Mouse (Mus musculus) left cerebral cortex, adult 2 months (tissue): ENCODE results near the gene Foxred2. TPM values are rescaled to one million over a fixed set of nuclear protein-coding genes. Genes with fewer than 3 reads are reported as not detected.

ENCODE experiments used
- DNase-seq, 2 experiments: peaks; one replicate each; pipeline ENCODE4 v3.0.0; 2021 to 2022; ENCODE audit warnings: low spot score in 2 of 2, mixed read lengths in 1 of 2; ENCODE audit errors: extremely low spot score in 1 of 2
- H3K27ac ChIP-seq: fragments of 200-600 bp; 2 replicates; pipeline ENCODE4 v1.8.1; 2022
- H3K4me3 ChIP-seq: fragments of 200-600 bp; 2 replicates; pipeline ENCODE4 v1.8.1; 2022
- CTCF ChIP-seq: fragments of 200-600 bp; IDR thresholded peaks from 2 replicates; pipeline ENCODE4 v1.8.1; 2022; ENCODE audit warnings: antibody characterized with exemption, mild to moderate bottlenecking, moderate library complexity
- intact Hi-C: fragments of 180-260 bp; cut with DNase I; formaldehyde crosslinking; loops from one replicate; pipeline ENCODE4 v1.15.1; 2025
- long read RNA-seq, 2 experiments: library from polyadenylated mRNA; stranded (forward); transcript quantifications; one replicate each; pipeline ENCODE4 v2.0.0; 2021; ENCODE audit warnings: borderline mapping rate in 2 of 2
- total RNA-seq, 2 experiments: library from RNA; stranded (reverse); gene quantifications; 2 replicates each; pipeline ENCODE4 v1.2.3; 2021

Gene Foxred2
- total RNA-seq = 10 to 100 TPM; 10.9 to 11.9 TPM
- long read RNA-seq, experiment 1, full-length matches to known transcripts = 9 of 21 reads
- long read RNA-seq, experiment 1, partial matches to known transcripts = 10 of 21 reads
- long read RNA-seq, experiment 1, other reads (novel, unspliced or antisense) = 2 of 21 reads
- long read RNA-seq, experiment 2, full-length matches to known transcripts = 8 of 16 reads
- long read RNA-seq, experiment 2, partial matches to known transcripts = 8 of 16 reads
- long read RNA-seq, experiment 2, other reads (novel, unspliced or antisense) = 0 of 16 reads

DNA sequence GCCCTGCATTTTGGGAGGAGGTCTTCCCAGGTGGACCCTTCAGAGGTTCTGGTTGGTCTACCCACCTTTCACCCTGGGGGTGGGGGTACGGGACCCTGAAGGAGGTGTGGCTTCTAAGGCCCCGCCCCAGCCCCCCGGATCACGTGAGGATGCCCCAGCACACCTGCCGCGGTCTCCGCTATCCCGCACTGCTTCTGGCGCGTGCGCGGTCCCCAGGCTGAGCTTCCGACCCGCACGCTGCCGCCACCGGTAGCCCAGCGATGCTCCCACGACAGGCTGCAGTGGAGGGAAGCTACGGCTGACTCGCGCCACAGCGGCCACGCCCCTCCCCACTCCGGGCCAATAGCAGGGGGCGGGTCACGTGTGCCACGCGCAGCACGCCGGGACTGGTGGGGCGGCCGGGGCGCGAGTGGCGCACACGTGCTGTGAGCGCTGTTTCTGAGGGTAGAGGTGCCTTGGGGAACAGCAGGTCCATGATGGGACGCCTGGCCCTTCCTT lies at the start of gene Foxred2:
Gene Foxred2, minus strand, starts transcription at position 319 of the 498 bp plus-strand sequence.
- intact Hi-C loops = loop anchor here (1.0 kb wide), 1 partner anchor 22 kb away; no protein-coding TSS in a partner anchor
- peak within 1 kb of the TSS; percentile 68 for H3K4me3 ChIP-seq
- H3K27ac ChIP-seq = peak within 1 kb of the TSS; percentile 33; the same call in 1 of the 2 replicates
- peak; percentile 87 to 88 for DNase-seq
- peak; percentile 49 for TF ChIP-seq CTCF

DNA sequence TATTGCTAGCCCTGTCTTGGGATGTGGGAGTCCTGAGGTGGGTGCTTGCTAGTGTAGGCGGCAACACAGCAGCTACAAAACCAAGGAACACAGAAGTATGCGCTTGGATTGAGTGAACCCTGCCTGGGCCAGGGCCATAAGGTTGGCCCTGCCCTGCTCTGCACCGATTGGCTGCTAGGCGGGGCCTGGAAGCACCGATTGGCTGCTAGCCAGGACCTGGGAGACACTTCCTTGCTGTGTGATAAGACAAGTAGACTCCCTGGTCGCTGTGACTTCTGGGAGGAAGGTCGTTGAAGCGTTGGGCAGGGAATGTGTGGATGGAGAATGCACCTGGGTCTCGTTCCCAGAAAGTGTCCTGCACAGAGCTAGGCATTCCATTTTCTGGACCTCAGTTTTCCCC lies 47.4 kb upstream of the Foxred2 start:
- no peak overlapping the region for H3K4me3 ChIP-seq
- intact Hi-C loops = loop anchor here (2.0 kb wide), 1 partner anchor 47 kb away; no protein-coding TSS in a partner anchor

GRCm38 (mm10) chr15:78001400-78001799 lies 44.9 kb upstream of the Foxred2 start:
- Histone ChIP-seq H3K27ac (no peak overlapping the region), H3K4me3 (no peak overlapping the region)
- intact Hi-C loops = no loop called here
- no peak for DNase-seq
- no peak for TF ChIP-seq CTCF

More for the DNA sequence above, 47.4 kb upstream of the Foxred2 start:
- no peak for DNase-seq
- no peak overlapping the region for H3K27ac ChIP-seq
- no peak for TF ChIP-seq CTCF

- no peak for DNase-seq
- no peak for TF ChIP-seq CTCF
- no peak overlapping the region for H3K27ac ChIP-seq
- H3K4me3 ChIP-seq = no peak overlapping the region
- intact Hi-C loops = no loop called here
These were observed 32.0 kb upstream of the Foxred2 start for GRCm38 (mm10) chr15:77988541-77988940.

DNA sequence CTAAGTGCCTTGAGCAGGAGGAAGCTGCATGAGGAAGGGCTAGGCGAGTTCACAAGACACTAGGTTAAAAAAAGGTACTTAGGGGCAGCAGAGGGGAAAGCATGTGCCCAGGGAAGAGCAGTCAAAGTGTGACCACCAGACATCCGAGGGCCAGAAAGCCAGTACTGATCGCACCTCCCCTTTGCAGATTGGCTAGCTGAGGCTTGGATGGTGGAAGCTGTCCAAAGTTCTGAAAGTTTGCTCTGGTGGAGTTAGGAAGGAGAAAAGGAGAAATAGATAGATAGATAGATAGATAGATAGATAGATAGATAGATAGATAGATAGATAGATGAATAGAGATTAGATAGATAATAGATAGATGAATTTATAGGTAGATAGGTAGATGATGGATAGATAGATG lies 26.9 kb upstream of the Foxred2 start:
- DNase-seq = no peak
- intact Hi-C loops = loop anchor here (5.0 kb wide), 1 partner anchor 254 kb away; no protein-coding TSS in a partner anchor
- TF ChIP-seq CTCF = no peak
- Histone ChIP-seq H3K27ac (no peak overlapping the region), H3K4me3 (no peak overlapping the region)

- intact Hi-C loops = loop anchor here (1.0 to 5.0 kb wide), 3 partner anchors 68 to 255 kb away; no protein-coding TSS in a partner anchor
- Histone ChIP-seq H3K4me3 (no peak overlapping the region), H3K27ac (no peak overlapping the region)
- peak; percentile 79 to 89 for DNase-seq
- TF ChIP-seq CTCF = peak; percentile 97
These were observed 25.8 kb upstream of the Foxred2 start for GRCm38 (mm10) chr15:77982195-77982939.

DNA sequence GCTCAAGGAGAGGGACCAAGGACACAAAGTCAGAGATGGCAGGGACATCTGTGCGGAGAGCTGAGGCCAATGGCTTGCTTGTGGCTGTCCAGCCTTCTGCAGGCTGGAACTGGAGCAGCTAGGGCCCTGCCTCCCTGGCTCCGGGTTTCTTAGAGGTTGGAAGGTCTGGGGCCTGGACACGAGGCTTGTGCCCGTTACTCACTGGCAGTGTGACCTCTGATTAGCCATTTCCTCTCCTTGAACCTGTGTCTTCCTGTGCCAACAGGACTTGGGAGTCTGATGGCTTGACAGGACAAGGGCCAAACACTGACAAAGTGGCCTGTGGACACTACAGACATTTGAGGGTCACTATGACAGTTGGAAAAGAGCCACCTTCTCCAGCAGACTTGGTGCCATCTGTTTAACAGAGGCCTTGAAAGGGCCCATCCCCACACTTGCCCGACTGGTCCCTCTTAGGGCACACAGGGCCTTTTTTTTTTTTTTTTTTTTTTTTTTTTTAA lies 24.7 kb upstream of the Foxred2 start:
- intact Hi-C loops = loop anchor here (5.0 kb wide), 1 partner anchor 256 kb away; no protein-coding TSS in a partner anchor
- Histone ChIP-seq H3K4me3 (no peak overlapping the region), H3K27ac (peak overlapping the region; percentile 81)
- DNase-seq = no peak
- TF ChIP-seq CTCF = no peak

GRCm38 (mm10) chr15:77979427-77979865 lies 22.9 kb upstream of the Foxred2 start:
- peak; percentile 37 to 71 for DNase-seq
- Histone ChIP-seq H3K4me3 (no peak overlapping the region), H3K27ac (peak overlapping the region; percentile 81; the same call in 1 of the 2 replicates)
- intact Hi-C loops = loop anchor here (1.0 to 10.0 kb wide), 3 partner anchors 139 to 565 kb away; partner anchors contain the start of genes Kctd17 and Sstr3
- TF ChIP-seq CTCF = no peak

- no peak overlapping the region for H3K4me3 ChIP-seq
- intact Hi-C loops = loop anchor here (10.0 kb wide), 2 partner anchors 447 to 567 kb away; partner anchors contain the start of genes Kctd17 and Sstr3
- DNase-seq = no peak
- TF ChIP-seq CTCF = no peak
- H3K27ac ChIP-seq = no peak overlapping the region
These were observed 21.1 kb upstream of the Foxred2 start for GRCm38 (mm10) chr15:77977663-77978062.

GRCm38 (mm10) chr15:77974165-77974841 lies 17.8 kb upstream of the Foxred2 start:
- intact Hi-C loops = loop anchor here (10.0 kb wide), 2 partner anchors 450 to 570 kb away; partner anchors contain the start of genes Kctd17 and Sstr3

More at GRCm38 (mm10) chr15:77974165-77974841, 17.8 kb upstream of the Foxred2 start:
- H3K27ac ChIP-seq = no peak overlapping the region
- DNase-seq = no peak
- no peak for TF ChIP-seq CTCF
- H3K4me3 ChIP-seq = no peak overlapping the region
